Mouse (Mus musculus): ENCODE data around the gene Erbb4. TPM values are rescaled to one million over a fixed set of nuclear protein-coding genes. Genes with fewer than 3 reads are reported as not detected.

Gene Erbb4
- polyA plus RNA-seq, 1 experiment from 2014 or later: 23.7 TPM

DNA sequence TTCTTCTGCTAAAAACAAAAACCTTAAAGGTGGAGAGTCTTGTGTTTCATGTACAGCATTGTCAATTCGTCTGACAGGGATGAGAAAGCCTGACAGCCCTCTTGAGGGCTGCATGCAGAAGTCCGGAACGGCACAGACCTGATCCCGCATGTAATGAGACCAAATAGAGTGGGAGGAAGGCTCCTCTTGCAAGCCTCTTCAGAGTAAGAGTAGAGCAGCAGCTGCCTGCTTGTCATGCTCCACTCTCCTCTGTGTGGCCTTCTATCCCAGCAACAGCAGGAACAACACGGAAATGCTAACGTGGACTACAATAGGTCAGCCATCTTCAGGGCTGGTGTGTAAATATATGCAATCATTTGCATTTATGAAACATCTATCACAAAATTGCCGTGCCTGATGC lies 987.5 kb downstream of the Erbb4 start:
- H3K4me2 ChIP-seq (replicated peaks): no peak overlapping the region
- no peak overlapping the region for H3K4me3 ChIP-seq (replicated peaks; ENCODE audit: low read length)
- H3K27me3 ChIP-seq (ENCODE audit: control insufficient read depth, insufficient read depth, low read length): no peaks in the 10 kb centered on the region
- ATAC-seq (ENCODE audit: low FRiP score) (no peak; the same call in 1 of the 2 replicates), DNase-seq (ENCODE audit: low spot score) (no peak)
- 27% methylated on average over 7 of the region's 7 CpGs for WGBS
- no peaks in the 10 kb centered on the region for H3K9me3 ChIP-seq (ENCODE audit: control insufficient read depth, low read length)
- no peaks in the 10 kb centered on the region for H3K36me3 ChIP-seq (replicated peaks; ENCODE audit: control insufficient read depth, insufficient read depth)
- H3K9ac ChIP-seq: no peak overlapping the region
- H3K4me1 ChIP-seq (replicated peaks; ENCODE audit: control insufficient read depth, insufficient read depth, low read length): no peaks in the 10 kb centered on the region; the same call in 1 of the 2 replicates
- H3K27ac ChIP-seq: no peak overlapping the region

DNA sequence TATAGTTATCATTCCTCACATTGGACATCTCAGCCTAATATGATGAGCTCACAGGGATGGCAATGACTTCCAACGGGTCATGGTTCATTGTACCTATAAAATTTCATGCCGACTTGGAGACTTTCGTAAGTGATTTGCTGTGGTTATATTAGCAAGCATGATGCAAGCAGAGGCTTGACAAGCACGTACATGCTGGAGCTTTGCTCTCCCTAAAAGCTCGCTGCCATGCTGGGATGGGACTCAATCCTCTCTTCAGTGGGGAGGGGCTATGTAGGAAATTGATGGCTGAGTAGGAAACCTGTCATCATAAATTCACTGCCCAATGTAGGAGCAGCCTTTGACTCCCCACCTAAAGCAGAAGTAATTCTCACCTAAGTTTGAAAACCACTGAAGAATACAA lies 992.1 kb downstream of the Erbb4 start:
- no peak overlapping the region for H3K4me3 ChIP-seq (replicated peaks; ENCODE audit: low read length)
- H3K4me2 ChIP-seq (replicated peaks): no peak overlapping the region
- 82% methylated on average over 5 of the region's 5 CpGs for WGBS
- no peaks in the 10 kb centered on the region for H3K36me3 ChIP-seq (replicated peaks; ENCODE audit: control insufficient read depth, insufficient read depth)
- no peaks in the 10 kb centered on the region for H3K27me3 ChIP-seq (ENCODE audit: control insufficient read depth, insufficient read depth, low read length)
- no peak for DNase-seq (ENCODE audit: low spot score)
- no peak for ATAC-seq (ENCODE audit: low FRiP score)
- no peak overlapping the region for H3K9ac ChIP-seq
- no peaks in the 10 kb centered on the region for H3K9me3 ChIP-seq (ENCODE audit: control insufficient read depth, low read length)
- no peak overlapping the region for H3K27ac ChIP-seq
- H3K4me1 ChIP-seq (replicated peaks; ENCODE audit: control insufficient read depth, insufficient read depth, low read length): no peaks in the 10 kb centered on the region; the same call in 1 of the 2 replicates

DNA sequence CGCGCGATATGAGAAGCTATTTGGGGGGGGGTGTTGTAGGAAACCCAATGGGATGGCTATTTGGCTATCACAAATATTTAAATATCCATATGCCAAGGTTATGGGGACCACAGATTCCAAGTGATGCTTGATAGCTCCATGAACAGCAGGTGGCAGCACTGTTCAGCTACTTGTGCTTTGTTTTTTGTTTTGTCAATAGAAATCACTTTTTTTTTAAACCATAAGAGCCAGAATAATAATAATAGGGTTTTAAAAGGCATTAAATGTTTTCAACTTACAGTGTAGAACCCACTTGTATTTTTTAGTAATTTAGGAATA lies 1001.4 kb downstream of the Erbb4 start:
- H3K9me3 ChIP-seq (ENCODE audit: control insufficient read depth, low read length): no peaks in the 10 kb centered on the region
- H3K4me2 ChIP-seq (replicated peaks): no peak overlapping the region
- H3K4me1 ChIP-seq (replicated peaks; ENCODE audit: control insufficient read depth, insufficient read depth, low read length): no peaks in the 10 kb centered on the region
- no peak overlapping the region for H3K4me3 ChIP-seq (replicated peaks; ENCODE audit: low read length)
- 64% methylated on average over 3 of the region's 3 CpGs for WGBS
- H3K27me3 ChIP-seq (ENCODE audit: control insufficient read depth, insufficient read depth, low read length): no peaks in the 10 kb centered on the region
- no peak overlapping the region for H3K27ac ChIP-seq
- DNase-seq (ENCODE audit: low spot score) (peak; percentile 54), ATAC-seq (ENCODE audit: low FRiP score) (no peak)
- no peaks in the 10 kb centered on the region for H3K36me3 ChIP-seq (replicated peaks; ENCODE audit: control insufficient read depth, insufficient read depth)
- H3K9ac ChIP-seq: no peak overlapping the region

DNA sequence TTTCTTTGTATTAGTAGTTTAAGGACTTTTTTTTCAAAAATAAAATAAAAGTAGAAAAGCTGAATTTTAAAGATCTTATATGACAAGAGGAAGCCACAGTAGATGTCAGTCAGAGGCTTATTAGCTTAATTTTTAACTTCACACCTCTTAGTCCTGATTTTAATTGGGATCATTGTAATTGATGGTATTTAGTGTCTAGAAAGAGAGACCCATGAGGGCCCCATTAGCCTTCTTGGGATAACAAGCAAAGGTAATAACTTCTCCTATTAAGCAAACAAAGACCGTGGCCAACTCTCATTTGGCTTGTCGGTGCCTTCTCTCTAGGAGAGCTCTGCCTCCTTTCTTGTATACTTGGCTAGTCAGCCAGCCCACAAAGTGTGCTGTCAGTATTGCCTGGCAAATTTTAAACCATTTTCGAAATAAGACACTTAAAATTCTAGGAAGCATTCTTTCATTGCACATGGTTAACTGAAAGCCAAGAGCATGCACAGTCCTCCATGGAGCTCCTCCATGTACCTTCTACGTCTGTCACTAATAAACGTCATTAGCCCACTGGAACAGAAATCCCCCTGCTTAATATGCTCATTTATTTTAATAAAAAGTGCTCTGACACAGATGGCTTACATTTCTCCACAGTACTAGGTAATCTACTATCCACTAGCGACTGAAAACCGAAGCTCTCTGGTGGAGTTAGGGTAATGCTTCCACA lies 1001.9 kb downstream of the Erbb4 start:
- Histone ChIP-seq H3K4me2 (replicated peaks) (no peak overlapping the region), H3K27ac (0 out of 2 replicates have a peak overlapping the region, but pooled peaks have one; percentile 14), H3K36me3 (replicated peaks; ENCODE audit: control insufficient read depth, insufficient read depth) (no peaks in the 10 kb centered on the region), H3K9me3 (ENCODE audit: control insufficient read depth, low read length) (no peaks in the 10 kb centered on the region), H3K9ac (no peak overlapping the region), H3K27me3 (ENCODE audit: control insufficient read depth, insufficient read depth, low read length) (no peaks in the 10 kb centered on the region), H3K4me1 (replicated peaks; ENCODE audit: control insufficient read depth, insufficient read depth, low read length) (no peaks in the 10 kb centered on the region), H3K4me3 (replicated peaks; ENCODE audit: low read length) (no peak overlapping the region)
- 48% methylated on average over 7 of the region's 7 CpGs for WGBS
- ATAC-seq (ENCODE audit: low FRiP score): peak; percentile 40; the same call in 1 of the 2 replicates
- DNase-seq (ENCODE audit: low spot score): peak; percentile 24

DNA sequence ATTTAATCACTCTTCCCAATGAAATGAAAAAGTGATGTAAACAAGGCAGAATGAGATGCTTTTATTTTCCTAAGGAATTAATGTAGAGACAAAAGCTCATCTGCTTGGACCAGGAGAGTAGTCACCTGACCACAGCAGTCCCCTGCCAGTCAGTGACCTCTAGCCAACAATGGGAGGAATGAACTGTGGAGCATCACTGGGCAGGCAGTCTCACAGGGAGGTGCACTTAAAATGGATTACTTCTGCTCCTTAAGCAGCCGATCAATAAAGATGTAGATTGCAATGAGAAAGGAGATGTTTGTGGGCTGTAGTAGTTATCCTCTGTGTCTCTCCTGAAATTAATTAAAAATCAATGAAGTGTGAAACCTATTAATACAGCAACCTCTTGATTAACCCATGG lies 1018.2 kb downstream of the Erbb4 start:
- Histone ChIP-seq H3K36me3 (replicated peaks; ENCODE audit: control insufficient read depth, insufficient read depth) (no peaks in the 10 kb centered on the region), H3K4me1 (replicated peaks; ENCODE audit: control insufficient read depth, insufficient read depth, low read length) (no peaks in the 10 kb centered on the region), H3K9ac (no peak overlapping the region), H3K4me3 (replicated peaks; ENCODE audit: low read length) (no peak overlapping the region), H3K27ac (no peak overlapping the region), H3K27me3 (ENCODE audit: control insufficient read depth, insufficient read depth, low read length) (no peaks in the 10 kb centered on the region), H3K9me3 (ENCODE audit: control insufficient read depth, low read length) (no peaks in the 10 kb centered on the region), H3K4me2 (replicated peaks) (no peak overlapping the region)
- 29% methylated on average over 1 of the region's 1 CpGs for WGBS
- no peak for DNase-seq (ENCODE audit: low spot score)
- ATAC-seq (ENCODE audit: low FRiP score): no peak

DNA sequence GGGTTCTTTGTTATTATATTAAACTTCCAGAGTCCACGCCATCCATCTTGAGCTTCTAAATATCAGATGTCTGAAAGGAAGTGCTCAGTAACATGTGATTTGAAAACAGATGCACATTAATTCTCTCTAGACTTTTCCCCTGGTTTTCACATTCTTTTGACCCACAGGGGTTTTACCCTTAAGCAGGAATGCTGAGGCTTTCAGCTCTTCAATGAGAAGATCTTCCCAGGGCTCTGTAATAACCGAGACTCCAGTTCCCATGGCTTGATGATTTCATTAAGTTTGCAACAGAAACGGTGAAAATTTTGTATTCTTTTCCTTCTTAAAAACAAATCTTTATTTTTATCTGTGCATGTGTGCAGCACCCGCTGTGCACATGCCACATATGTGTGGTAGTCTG lies 1051.4 kb downstream of the Erbb4 start:
- WGBS: 73% methylated on average over 4 of the region's 4 CpGs
- Histone ChIP-seq H3K4me1 (replicated peaks; ENCODE audit: control insufficient read depth, insufficient read depth, low read length) (no peaks in the 10 kb centered on the region), H3K4me2 (replicated peaks) (no peak overlapping the region), H3K27ac (no peak overlapping the region), H3K9me3 (ENCODE audit: control insufficient read depth, low read length) (no peaks in the 10 kb centered on the region), H3K27me3 (ENCODE audit: control insufficient read depth, insufficient read depth, low read length) (no peaks in the 10 kb centered on the region), H3K4me3 (replicated peaks; ENCODE audit: low read length) (no peak overlapping the region), H3K9ac (no peak overlapping the region), H3K36me3 (replicated peaks; ENCODE audit: control insufficient read depth, insufficient read depth) (no peaks in the 10 kb centered on the region)
- no peak for DNase-seq (ENCODE audit: low spot score)
- ATAC-seq (ENCODE audit: low FRiP score): no peak

DNA sequence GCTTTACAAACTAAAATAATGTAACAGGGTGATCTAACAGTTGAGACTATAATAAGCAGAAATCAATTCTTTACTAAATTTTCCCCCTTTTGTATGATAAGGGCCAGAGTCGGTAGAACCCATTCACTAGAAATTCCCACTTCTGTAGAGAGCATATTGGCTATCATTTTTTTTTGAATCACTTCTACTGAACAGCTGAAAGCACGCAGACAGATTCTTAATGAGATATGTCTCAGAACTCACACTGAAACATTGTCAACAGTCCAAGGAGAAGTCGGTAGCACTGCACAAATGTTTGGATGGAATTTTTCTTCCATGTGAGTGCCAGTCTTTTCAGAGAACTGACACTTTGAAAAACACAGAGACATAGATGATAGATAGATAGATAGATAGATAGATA lies 1053.1 kb downstream of the Erbb4 start:
- ATAC-seq (ENCODE audit: low FRiP score) (no peak), DNase-seq (ENCODE audit: low spot score) (no peak)
- H3K36me3 ChIP-seq (replicated peaks; ENCODE audit: control insufficient read depth, insufficient read depth): no peaks in the 10 kb centered on the region
- no peak overlapping the region for H3K4me2 ChIP-seq (replicated peaks)
- no peak overlapping the region for H3K9ac ChIP-seq
- 70% methylated on average over 3 of the region's 3 CpGs for WGBS
- no peaks in the 10 kb centered on the region for H3K27me3 ChIP-seq (ENCODE audit: control insufficient read depth, insufficient read depth, low read length)
- no peaks in the 10 kb centered on the region for H3K4me1 ChIP-seq (replicated peaks; ENCODE audit: control insufficient read depth, insufficient read depth, low read length)
- no peaks in the 10 kb centered on the region for H3K9me3 ChIP-seq (ENCODE audit: control insufficient read depth, low read length)
- no peak overlapping the region for H3K27ac ChIP-seq
- no peak overlapping the region for H3K4me3 ChIP-seq (replicated peaks; ENCODE audit: low read length)

DNA sequence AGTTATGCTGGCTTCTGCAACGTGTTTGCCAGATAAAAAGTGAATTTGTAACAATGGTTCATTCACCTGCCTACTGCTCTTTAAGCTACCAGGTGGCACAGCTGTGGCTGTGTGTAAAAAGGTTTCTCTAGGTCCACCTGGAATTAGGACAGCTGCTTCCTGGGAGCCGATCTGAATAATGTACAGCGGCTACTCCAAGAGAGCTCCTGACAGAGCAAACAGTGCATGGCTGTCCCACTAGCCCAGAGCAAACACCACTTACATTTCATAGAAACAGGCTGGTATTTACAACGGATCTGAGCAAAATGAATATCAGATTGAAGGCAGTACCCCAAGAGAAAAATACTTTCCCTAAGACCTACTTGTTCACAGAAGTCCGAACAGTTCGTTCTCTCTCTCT lies 1058.0 kb downstream of the Erbb4 start:
- Histone ChIP-seq H3K9me3 (ENCODE audit: control insufficient read depth, low read length) (no peaks in the 10 kb centered on the region), H3K36me3 (replicated peaks; ENCODE audit: control insufficient read depth, insufficient read depth) (no peaks in the 10 kb centered on the region), H3K27ac (no peak overlapping the region), H3K4me1 (replicated peaks; ENCODE audit: control insufficient read depth, insufficient read depth, low read length) (peaks cover 9% of the 10 kb centered on the region; the same call in 1 of the 2 replicates), H3K4me3 (replicated peaks; ENCODE audit: low read length) (no peak overlapping the region), H3K4me2 (replicated peaks) (no peak overlapping the region), H3K9ac (no peak overlapping the region), H3K27me3 (ENCODE audit: control insufficient read depth, insufficient read depth, low read length) (no peaks in the 10 kb centered on the region)
- 59% methylated on average over 6 of the region's 6 CpGs for WGBS
- DNase-seq (ENCODE audit: low spot score): no peak
- ATAC-seq (ENCODE audit: low FRiP score): no peak

DNA sequence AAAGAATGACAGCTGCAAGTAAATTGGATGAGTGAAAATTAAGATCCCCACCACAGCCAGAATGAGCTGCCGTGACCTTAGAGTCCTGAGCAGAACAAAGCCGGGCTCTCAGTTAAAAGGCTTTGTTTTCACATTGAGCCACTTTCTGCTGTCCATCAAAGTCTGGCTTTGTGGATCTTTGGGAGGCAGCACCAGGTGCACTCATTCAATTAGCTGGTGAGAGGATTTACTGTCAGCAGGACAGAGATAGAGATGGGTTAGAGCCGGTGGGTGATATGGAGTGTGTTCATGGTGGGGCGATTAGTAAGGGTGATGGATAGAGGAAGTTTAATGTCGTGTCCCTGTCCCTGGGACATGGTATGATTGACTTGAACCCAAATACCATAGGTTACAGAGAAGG lies 1060.7 kb downstream of the Erbb4 start:
- Histone ChIP-seq H3K27ac (peak overlapping the region; percentile 63), H3K9ac (peak overlapping the region; percentile 31; the same call in 1 of the 2 replicates), H3K4me3 (replicated peaks; ENCODE audit: low read length) (peak overlapping the region; percentile 33), H3K4me2 (replicated peaks) (peak overlapping the region; percentile 53), H3K36me3 (replicated peaks; ENCODE audit: control insufficient read depth, insufficient read depth) (0 out of 2 replicates have a peak, but pooled peaks cover 1% of the 10 kb centered on the region), H3K9me3 (ENCODE audit: control insufficient read depth, low read length) (no peaks in the 10 kb centered on the region), H3K4me1 (replicated peaks; ENCODE audit: control insufficient read depth, insufficient read depth, low read length) (peaks cover 9% of the 10 kb centered on the region; the same call in 1 of the 2 replicates), H3K27me3 (ENCODE audit: control insufficient read depth, insufficient read depth, low read length) (no peaks in the 10 kb centered on the region)
- DNase-seq (ENCODE audit: low spot score) (no peak), ATAC-seq (ENCODE audit: low FRiP score) (peak; percentile 72)
- 2% methylated on average over 5 of the region's 5 CpGs for WGBS
